Mouse (Mus musculus) adrenal gland, adult (tissue): ENCODE measurements around the gene Parp9.
"Not testable (repeated sequence)": the region's sequence is repeated elsewhere in the genome, so short reads cannot be mapped to it uniquely, and the experiment has no call there.

Experiments used
- DNase-seq, 2 experiments: peaks; one replicate each; pipeline ENCODE4 v3.0.0; 2022 to 2023; ENCODE audit warnings: low spot score in 1 of 2; ENCODE audit not compliant: inconsistent age in 2 of 2

The Parp9 gene

GRCm38 (mm10) chr16:35987930-35988329 is 49.7 kb downstream of the Parp9 start:
- DNase-seq, result no peak

- no peak for DNase-seq
Measured at GRCm38 (mm10) chr16:35992391-35992790, 54.1 kb downstream of the Parp9 start.

DNA sequence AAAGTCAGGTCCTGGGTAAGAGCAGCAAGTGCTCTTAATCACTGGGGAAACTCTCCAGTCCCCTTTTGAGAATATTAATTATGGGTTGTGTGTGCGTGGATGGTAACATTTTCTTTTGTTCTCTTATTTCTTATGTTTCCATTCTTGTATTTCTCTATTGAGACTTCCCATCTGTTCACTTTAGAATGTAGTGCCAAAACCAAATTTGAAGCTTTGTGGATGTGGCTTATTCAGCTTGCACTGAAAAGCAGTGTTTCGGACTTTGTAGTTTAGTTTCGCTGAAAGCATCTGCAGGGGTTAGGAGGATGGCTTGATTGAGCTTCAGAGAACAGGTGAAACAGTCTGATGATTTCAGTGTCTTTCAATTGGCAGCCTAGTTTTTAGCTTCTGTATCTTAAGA is 55.0 kb downstream of the Parp9 start:
- DNase-seq, result no peak

- DNase-seq, result not testable (repeated sequence)
Measured at GRCm38 (mm10) chr16:35998852-35999251, 60.6 kb downstream of the Parp9 start.

- DNase-seq, result no peak
Measured at GRCm38 (mm10) chr16:36008396-36008795, 70.1 kb downstream of the Parp9 start.

DNA sequence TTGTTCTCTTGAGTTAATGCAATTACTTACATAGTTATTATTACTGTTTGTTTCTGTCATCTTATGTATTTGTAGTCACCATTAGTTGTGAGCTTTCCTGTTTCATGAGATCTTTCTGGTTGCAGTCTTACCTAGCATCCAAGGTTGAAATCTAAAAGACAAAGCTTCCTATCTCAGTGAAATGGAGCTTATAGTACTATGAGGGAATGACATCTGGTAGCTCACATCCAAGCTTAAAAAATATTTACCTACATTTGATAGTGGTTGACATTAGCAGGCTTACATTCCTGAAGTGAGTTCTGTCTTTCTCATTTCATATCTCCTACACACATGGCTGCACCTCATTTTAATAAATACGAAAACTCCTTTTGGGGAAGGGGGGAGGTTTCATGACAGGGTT is 78.1 kb downstream of the Parp9 start:
- no peak for DNase-seq
